Mouse (Mus musculus): ENCODE results near the gene BC024978. TPM values are rescaled to one million over a fixed set of nuclear protein-coding genes. Genes with fewer than 3 reads are reported as not detected.

The BC024978 gene
- 3.1 and 5.7 TPM in 2 replicates for polyA plus RNA-seq (2012; ENCODE audit: low replicate concordance)

GRCm38 (mm10) chr7:27195681-27196611 is at the start of gene BC024978, which contains the start of gene Snrpa:
TSS of gene BC024978 (plus strand) at chr7:27195781.
TSS of gene Snrpa (minus strand) at chr7:27196271.

GRCm38 (mm10) chr7:27153205-27153764 is 42.3 kb upstream of the BC024978 start, which contains the start of gene Cyp2t4:
TSS of gene Cyp2t4 (plus strand) at chr7:27153714.

GRCm38 (mm10) chr7:27166614-27167474 is 28.7 kb upstream of the BC024978 start, which contains the start of gene Egln2:
TSS of gene Egln2 (minus strand) at chr7:27166802.

GRCm38 (mm10) chr7:27178324-27179216 is 17.0 kb upstream of the BC024978 start, which contains the start of gene Rab4b:
TSS of gene Rab4b (minus strand) at chr7:27178896.

GRCm38 (mm10) chr7:27180837-27181695 is 14.5 kb upstream of the BC024978 start, which contains the start of the genes Gm21983 and Mia:
TSS of gene Gm21983 (minus strand) at chr7:27181086.
TSS of gene Mia (minus strand) at chr7:27181157.

GRCm38 (mm10) chr7:27228281-27228821 is 32.8 kb downstream of the BC024978 start, which contains the start of gene Itpkc:
TSS of gene Itpkc (minus strand) at chr7:27228661.

GRCm38 (mm10) chr7:27232781-27233281 is 37.2 kb downstream of the BC024978 start, which contains the start of gene Coq8b:
TSS of gene Coq8b (plus strand) at chr7:27233023.

GRCm38 (mm10) chr7:27258205-27258899 is 62.8 kb downstream of the BC024978 start, which contains the start of gene Numbl:
TSS of gene Numbl (plus strand) at chr7:27258433.

Other genes with a start within 250 kb of the BC024978 start
- not detected in 2 replicates for gene Cyp2a12, start 166.7 kb upstream of the BC024978 start, polyA plus RNA-seq (2012; ENCODE audit: low replicate concordance)
- not detected in 2 replicates for gene Cyp2f2, start 75.9 kb upstream of the BC024978 start, polyA plus RNA-seq (2012; ENCODE audit: low replicate concordance)
- not detected in 2 replicates for gene Cyp2t4, start 42.1 kb upstream of the BC024978 start, polyA plus RNA-seq (2012; ENCODE audit: low replicate concordance)
- gene Egln2, start 29.0 kb upstream of the BC024978 start, polyA plus RNA-seq (2012; ENCODE audit: low replicate concordance) = 74.7 and 137 TPM in 2 replicates
- 231 and 342 TPM in 2 replicates for gene Rab4b, start 16.9 kb upstream of the BC024978 start, polyA plus RNA-seq (2012; ENCODE audit: low replicate concordance)
- 0.32 and 1.8 TPM in 2 replicates for gene Gm21983, start 14.7 kb upstream of the BC024978 start, polyA plus RNA-seq (2012; ENCODE audit: low replicate concordance)
- not detected in 2 replicates for gene Mia, start 14.6 kb upstream of the BC024978 start, polyA plus RNA-seq (2012; ENCODE audit: low replicate concordance)
- 820 and 1,336 TPM in 2 replicates for gene Snrpa, start 490 bp downstream of the BC024978 start, polyA plus RNA-seq (2012; ENCODE audit: low replicate concordance)
- gene Itpkc, start 32.9 kb downstream of the BC024978 start, polyA plus RNA-seq (2012; ENCODE audit: low replicate concordance) = 3.4 and 6.0 TPM in 2 replicates
- gene Coq8b, start 37.2 kb downstream of the BC024978 start, polyA plus RNA-seq (2012; ENCODE audit: low replicate concordance) = 30.3 and 47.8 TPM in 2 replicates
- gene Numbl, start 62.7 kb downstream of the BC024978 start, polyA plus RNA-seq (2012; ENCODE audit: low replicate concordance) = 4.0 and 4.9 TPM in 2 replicates
- gene Ltbp4, start 141.9 kb downstream of the BC024978 start, polyA plus RNA-seq (2012; ENCODE audit: low replicate concordance) = 2.1 and 4.3 TPM in 2 replicates
- 394 and 419 TPM in 2 replicates for gene Shkbp1, start 160.2 kb downstream of the BC024978 start, polyA plus RNA-seq (2012; ENCODE audit: low replicate concordance)
- gene Gm20479, start 161.6 kb downstream of the BC024978 start, polyA plus RNA-seq (2012; ENCODE audit: low replicate concordance) = not detected in 2 replicates